Mouse (Mus musculus): ENCODE measurements around the gene Gm42417. TPM values are rescaled to one million over a fixed set of nuclear protein-coding genes. Genes with fewer than 3 reads are reported as not detected.

Gene Gm42417
- 0.43 TPM in 1 of 2 replicates, not detected in the other for polyA plus RNA-seq (2015; fragmentation: Nextera tagmentation; extraction: Ambion mirVana)

- H3K4me2 ChIP-seq, result no peak within 1 kb of the TSS
- H3K4me1 ChIP-seq (replicated peaks), result 0 out of 2 replicates have a peak, but pooled peaks cover 8% of the 10 kb centered on the region
- no peak within 1 kb of the TSS for H3K9ac ChIP-seq
- no peaks in the 10 kb centered on the region for H3K9me3 ChIP-seq
- H3K36me3 ChIP-seq, result peaks cover 42% of the 10 kb centered on the region
- no peak within 1 kb of the TSS for H3K27ac ChIP-seq
- 54% methylated on average over 9 of the region's 9 CpGs for WGBS
- H3K4me3 ChIP-seq, result no peak within 1 kb of the TSS
- no peaks in the 10 kb centered on the region for H3K27me3 ChIP-seq
- no peak for ATAC-seq (ENCODE audit: low FRiP score)
Observed at GRCm38 (mm10) chr1:36539186-36539585, at the start of gene Gm42417. Gene Gm42417 (minus strand): TSS chr1:36539429.

GRCm38 (mm10) chr1:36587860-36588259 lies 48.6 kb upstream of the Gm42417 start:
- ATAC-seq (ENCODE audit: low FRiP score), result no peak
- H3K4me2 ChIP-seq, result no peak overlapping the region
- H3K4me1 ChIP-seq (replicated peaks), result peaks cover 28% of the 10 kb centered on the region
- WGBS, result 91% methylated on average over 6 of the region's 6 CpGs
- 0 out of 2 replicates have a peak overlapping the region, but pooled peaks have one; percentile 58 for H3K27ac ChIP-seq
- H3K9ac ChIP-seq, result no peak overlapping the region
- H3K36me3 ChIP-seq, result no peaks in the 10 kb centered on the region
- no peaks in the 10 kb centered on the region for H3K9me3 ChIP-seq
- no peak overlapping the region for H3K4me3 ChIP-seq
- peaks cover 55% of the 10 kb centered on the region for H3K27me3 ChIP-seq

DNA sequence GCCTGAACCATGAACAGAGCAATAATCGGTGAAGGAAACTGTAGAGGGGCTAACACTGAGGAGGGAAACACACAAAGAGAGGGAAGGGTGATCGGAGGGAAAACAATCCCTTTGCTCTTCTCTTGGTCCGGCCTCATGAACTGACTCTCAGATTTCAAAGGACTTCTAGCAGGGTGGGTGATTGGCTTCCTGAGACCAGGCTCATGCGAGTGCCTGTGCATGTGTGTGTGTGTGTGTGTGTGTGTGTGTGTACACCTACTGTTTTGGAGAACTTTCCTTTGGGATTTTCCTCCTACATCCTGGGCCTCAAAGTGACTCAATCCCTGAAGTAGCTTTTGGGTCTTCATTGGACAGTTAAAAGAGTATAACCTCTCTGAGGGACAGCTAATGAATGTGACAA lies 47.1 kb upstream of the Gm42417 start:
- H3K36me3 ChIP-seq, result no peaks in the 10 kb centered on the region
- no peak overlapping the region for H3K27ac ChIP-seq
- peaks cover 31% of the 10 kb centered on the region for H3K4me1 ChIP-seq (replicated peaks)
- no peak overlapping the region for H3K9ac ChIP-seq
- ATAC-seq (ENCODE audit: low FRiP score), result no peak
- peaks cover 54% of the 10 kb centered on the region for H3K27me3 ChIP-seq
- H3K9me3 ChIP-seq, result no peaks in the 10 kb centered on the region
- 55% methylated on average over 4 of the region's 4 CpGs for WGBS
- H3K4me3 ChIP-seq, result no peak overlapping the region
- no peak overlapping the region for H3K4me2 ChIP-seq

GRCm38 (mm10) chr1:36583408-36584116 lies 44.3 kb upstream of the Gm42417 start:
- ATAC-seq (ENCODE audit: low FRiP score), result no peak
- Histone ChIP-seq H3K4me2 (no peak overlapping the region), H3K9me3 (no peaks in the 10 kb centered on the region), H3K4me1 (replicated peaks) (peaks cover 27% of the 10 kb centered on the region), H3K27me3 (peaks cover 45% of the 10 kb centered on the region), H3K9ac (no peak overlapping the region), H3K4me3 (no peak overlapping the region), H3K36me3 (no peaks in the 10 kb centered on the region), H3K27ac (no peak overlapping the region)
- 80% methylated on average over 8 of the region's 8 CpGs for WGBS

- Histone ChIP-seq H3K4me3 (no peak overlapping the region), H3K27ac (no peak overlapping the region), H3K36me3 (no peaks in the 10 kb centered on the region), H3K9ac (no peak overlapping the region), H3K4me2 (no peak overlapping the region), H3K9me3 (no peaks in the 10 kb centered on the region), H3K27me3 (peaks cover 55% of the 10 kb centered on the region), H3K4me1 (replicated peaks) (peaks cover 22% of the 10 kb centered on the region)
- ATAC-seq (ENCODE audit: low FRiP score), result no peak
- 71% methylated on average over 8 of the region's 8 CpGs for whole genome bisulfite sequencing
Observed at GRCm38 (mm10) chr1:36582211-36582610, 43.0 kb upstream of the Gm42417 start.

DNA sequence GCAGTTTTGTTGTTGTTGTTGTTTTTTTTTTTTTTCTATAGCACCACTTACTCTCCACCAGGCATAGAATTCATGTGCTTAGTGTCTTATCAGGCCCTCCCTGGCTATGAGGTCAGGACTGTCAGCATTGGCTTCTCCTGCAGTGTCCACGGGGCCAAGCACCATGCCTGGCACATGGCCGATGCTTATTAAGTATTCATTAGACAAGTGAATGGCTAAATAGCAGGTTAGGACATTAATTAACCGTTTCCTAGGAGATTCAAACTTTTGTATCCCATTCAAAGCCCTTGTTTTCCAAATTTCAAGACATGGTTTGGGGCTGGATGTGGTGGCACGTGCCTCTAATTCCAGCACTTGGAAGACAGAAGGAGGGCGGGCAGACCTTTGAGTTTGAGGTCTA lies 42.0 kb upstream of the Gm42417 start:
- peak overlapping the region; percentile 92 for H3K27ac ChIP-seq
- ATAC-seq (ENCODE audit: low FRiP score), result no peak
- 0 out of 2 replicates have a peak overlapping the region, but pooled peaks have one; percentile 65 for H3K9ac ChIP-seq
- no peaks in the 10 kb centered on the region for H3K36me3 ChIP-seq
- peaks cover 22% of the 10 kb centered on the region for H3K4me1 ChIP-seq (replicated peaks)
- H3K4me3 ChIP-seq, result no peak overlapping the region
- WGBS, result 45% methylated on average over 5 of the region's 5 CpGs
- H3K27me3 ChIP-seq, result peaks cover 58% of the 10 kb centered on the region
- H3K9me3 ChIP-seq, result no peaks in the 10 kb centered on the region
- H3K4me2 ChIP-seq, result no peak overlapping the region

DNA sequence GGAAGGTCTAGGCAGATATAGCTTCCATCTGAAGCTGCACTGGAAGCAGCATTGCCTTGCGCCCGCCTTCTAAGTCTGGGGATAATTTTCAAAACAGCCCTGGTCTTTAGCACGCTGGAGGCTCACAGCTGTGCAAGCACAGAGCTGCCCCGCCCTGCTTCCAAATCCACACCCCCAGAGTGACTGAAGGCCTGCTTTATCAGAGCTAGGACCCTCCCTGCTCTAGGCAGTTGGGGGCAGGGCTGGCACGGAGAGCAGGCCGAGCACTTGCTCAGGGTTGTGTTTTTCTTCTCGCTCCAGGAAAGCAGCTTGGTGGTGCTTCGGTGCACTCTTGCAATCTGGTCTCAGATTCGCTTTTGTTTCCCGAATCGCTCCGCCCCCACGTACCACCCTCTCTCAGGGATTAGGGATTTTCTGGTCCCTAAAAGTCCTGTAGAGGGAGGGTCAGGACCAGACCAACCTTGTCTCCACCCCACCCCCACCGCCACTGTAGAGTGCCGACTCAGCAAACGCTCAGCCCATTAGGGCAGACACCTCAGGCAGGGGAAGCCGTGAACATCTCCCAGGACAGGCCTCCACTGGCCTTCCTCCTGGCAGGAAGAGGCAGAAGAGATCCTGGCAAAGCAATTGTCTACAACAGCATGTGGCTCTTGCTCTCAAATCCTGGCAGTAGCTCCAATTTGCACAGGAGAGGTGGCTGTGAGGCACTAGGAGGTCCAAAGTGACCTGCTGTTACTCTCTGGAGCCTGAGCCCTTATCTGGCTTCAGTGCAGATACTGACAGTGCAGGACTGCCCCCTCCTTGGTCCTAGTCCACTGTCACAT lies 41.4 kb upstream of the Gm42417 start:
- WGBS, result 3% methylated on average over 17 of the region's 17 CpGs
- Histone ChIP-seq H3K9me3 (no peaks in the 10 kb centered on the region), H3K27me3 (peaks cover 52% of the 10 kb centered on the region), H3K4me1 (replicated peaks) (peaks cover 22% of the 10 kb centered on the region), H3K9ac (peak overlapping the region; percentile 65), H3K27ac (peak overlapping the region; percentile 92), H3K4me3 (0 out of 2 replicates have a peak overlapping the region, but pooled peaks have one; percentile 2), H3K4me2 (peak overlapping the region; percentile 39), H3K36me3 (no peaks in the 10 kb centered on the region)
- ATAC-seq (ENCODE audit: low FRiP score), result peak; percentile 87

DNA sequence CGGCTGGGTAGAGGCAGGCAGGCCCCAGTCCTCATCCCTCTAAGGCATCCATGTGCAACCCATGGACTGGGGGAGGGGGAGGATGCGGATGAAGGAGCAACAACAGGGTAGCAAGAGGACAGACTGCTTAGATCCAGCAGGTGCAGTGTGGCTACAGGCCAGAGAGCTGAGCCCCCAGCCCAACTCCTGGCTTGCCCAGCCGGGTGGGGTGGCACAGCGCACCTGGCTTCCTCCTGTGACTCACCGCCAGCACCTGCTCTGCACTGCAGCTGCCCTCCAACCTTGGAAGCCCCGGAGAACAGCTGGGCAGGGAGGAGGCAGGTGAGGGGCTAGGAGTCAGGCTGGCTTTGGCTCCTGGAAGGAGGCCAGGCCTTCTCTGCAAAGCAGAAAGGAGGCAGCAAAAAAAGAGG lies 40.8 kb upstream of the Gm42417 start:
- Histone ChIP-seq H3K4me1 (replicated peaks) (peaks cover 22% of the 10 kb centered on the region), H3K9ac (peak overlapping the region; percentile 65), H3K36me3 (no peaks in the 10 kb centered on the region), H3K4me3 (no peak overlapping the region), H3K27ac (peak overlapping the region; percentile 92), H3K9me3 (no peaks in the 10 kb centered on the region), H3K27me3 (peaks cover 48% of the 10 kb centered on the region), H3K4me2 (peak overlapping the region; percentile 39)
- ATAC-seq (ENCODE audit: low FRiP score), result peak; percentile 65
- 24% methylated on average over 6 of the region's 6 CpGs for WGBS

DNA sequence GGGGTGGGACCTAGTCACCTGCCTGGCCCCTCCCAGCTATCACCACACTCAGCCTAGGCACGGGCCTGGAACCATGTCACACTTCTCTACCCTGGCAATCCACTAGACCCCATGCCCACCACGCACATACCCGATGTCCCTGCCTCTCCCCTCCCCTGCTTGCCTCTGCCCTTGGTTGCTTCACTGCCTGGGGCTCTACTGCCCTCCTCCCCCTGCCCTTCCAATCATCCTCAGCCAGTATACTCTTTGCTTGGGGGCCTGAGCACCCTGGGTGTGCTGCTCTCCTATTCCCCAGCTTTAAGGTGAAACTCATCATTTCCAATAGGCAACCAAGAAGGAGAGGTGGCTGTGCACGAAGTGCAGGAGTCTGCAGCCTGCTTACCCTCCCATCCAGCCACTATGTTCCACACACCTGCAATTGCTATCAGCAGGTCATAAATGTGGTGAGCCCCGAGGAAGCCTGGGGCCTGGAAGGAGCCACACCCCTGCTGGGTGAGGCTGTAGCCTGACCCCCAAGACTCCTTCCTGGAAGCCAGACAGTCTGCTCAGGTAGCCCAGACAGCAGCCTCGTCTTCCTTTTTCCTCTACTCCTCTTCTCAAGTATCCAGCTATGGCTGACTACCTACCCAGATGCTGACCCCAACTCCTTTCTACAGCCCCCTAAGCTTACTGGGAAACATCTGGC lies 37.9 kb upstream of the Gm42417 start:
- no peak for ATAC-seq (ENCODE audit: low FRiP score)
- H3K27ac ChIP-seq, result no peak overlapping the region
- H3K9me3 ChIP-seq, result no peaks in the 10 kb centered on the region
- no peak overlapping the region for H3K4me3 ChIP-seq
- no peak overlapping the region for H3K4me2 ChIP-seq
- no peaks in the 10 kb centered on the region for H3K36me3 ChIP-seq
- peaks cover 29% of the 10 kb centered on the region for H3K27me3 ChIP-seq
- WGBS, result 72% methylated on average over 6 of the region's 6 CpGs
- H3K4me1 ChIP-seq (replicated peaks), result peaks cover 33% of the 10 kb centered on the region
- no peak overlapping the region for H3K9ac ChIP-seq

- Histone ChIP-seq H3K4me2 (no peak overlapping the region), H3K4me3 (no peak overlapping the region), H3K4me1 (replicated peaks) (peaks cover 21% of the 10 kb centered on the region), H3K9me3 (no peaks in the 10 kb centered on the region), H3K27me3 (peaks cover 30% of the 10 kb centered on the region), H3K9ac (no peak overlapping the region), H3K36me3 (no peaks in the 10 kb centered on the region), H3K27ac (no peak overlapping the region)
- 75% methylated on average over 6 of the region's 6 CpGs for WGBS
- no peak for ATAC-seq (ENCODE audit: low FRiP score)
Observed at GRCm38 (mm10) chr1:36575347-36575746, 36.1 kb upstream of the Gm42417 start.

- 75% methylated on average over 5 of the region's 5 CpGs for WGBS
- H3K9ac ChIP-seq, result no peak overlapping the region; the same call in 1 of the 2 replicates
- H3K27me3 ChIP-seq, result peaks cover 34% of the 10 kb centered on the region
- no peak for ATAC-seq (ENCODE audit: low FRiP score)
- H3K4me2 ChIP-seq, result no peak overlapping the region
- H3K4me1 ChIP-seq (replicated peaks), result peaks cover 15% of the 10 kb centered on the region
- no peak overlapping the region for H3K4me3 ChIP-seq
- H3K9me3 ChIP-seq, result no peaks in the 10 kb centered on the region
- no peaks in the 10 kb centered on the region for H3K36me3 ChIP-seq
- peak overlapping the region; percentile 12; the same call in 1 of the 2 replicates for H3K27ac ChIP-seq
Observed at GRCm38 (mm10) chr1:36574196-36574955, 35.1 kb upstream of the Gm42417 start.
